Mouse (Mus musculus) embryonic fibroblast, embryonic 13.5 days (primary cell): ENCODE results near the gene Rps19bp1.

ENCODE experiments used
- CTCF ChIP-seq: IDR thresholded peaks from 2 replicates; pipeline ENCODE4 v1.5.1; 2011; ENCODE audit warnings: mild to moderate bottlenecking, control low read depth, low read length, moderate library complexity, borderline replicate concordance; ENCODE audit not compliant: insufficient read depth
- POLR2A ChIP-seq: IDR thresholded peaks from 2 replicates; pipeline ENCODE4 v1.6.1; 2011; ENCODE audit warnings: low read depth, mild to moderate bottlenecking, control low read depth, low read length, moderate library complexity

- no peak for TF ChIP-seq CTCF
- no peak for TF ChIP-seq POLR2A
These were observed 14.9 kb upstream of the Rps19bp1 start for GRCm38 (mm10) chr15:80279053-80279452.
